24 mouse cellular contexts compared by ENCODE assay signal in genomic region chr14:41101242-41101641, GRCm38 (mm10). TPM values are rescaled to one million over a fixed set of nuclear protein-coding genes. Genes with fewer than 3 reads are reported as not detected.
DNase-seq lines count a peak whose midpoint lies in the region; ATAC-seq and TF ChIP-seq lines count a peak whose summit lies in the region.
"Had no signal": no experiment of that assay in that cellular context is flagged by ENCODE, and none has a peak within 500 bp of the region (broad histone marks: within the 10 kb centered on the region; RNA-seq: fewer than 3 reads in every experiment).

No protein-coding gene starts in this region.

- TF ChIP-seq EP300 in liver, postnatal 0 days (IDR thresholded peaks at IDR 0.05; ENCODE audit: low read depth), result no peak

- no peak overlapping the region for H3K4me2 ChIP-seq in liver, embryonic 12.5 days
- H3K4me2 ChIP-seq in liver, postnatal 0 days (ENCODE audit: low read depth, low read length), result no peak overlapping the region

- H3K36me3 ChIP-seq in liver, adult 2 months (ENCODE audit: control insufficient read depth, insufficient read depth, low read length), result peaks cover 7% of the 10 kb centered on the region; the same call in 1 of the 2 replicates
- no peaks in the 10 kb centered on the region for H3K36me3 ChIP-seq in liver, embryonic 12.5 days
- no peaks in the 10 kb centered on the region for H3K36me3 ChIP-seq in liver, postnatal 0 days (replicated peaks; ENCODE audit: insufficient read depth, low read length)
- H3K36me3 ChIP-seq: G1E had no signal

- ATAC-seq in liver, embryonic 12.5 days, result no peak
- no peak for ATAC-seq in liver, postnatal 0 days
- ATAC-seq: activated CD4-positive, CD25-positive, alpha-beta regulatory T cell, adult 4 months; CD4-positive, CD25-positive, alpha-beta regulatory T cell, adult 4 months; Patski had no signal

- peaks cover 8% of the 10 kb centered on the region; the same call in 1 of the 2 replicates for H3K79me2 ChIP-seq in liver, adult 2 months (ENCODE audit: control insufficient read depth, insufficient read depth, low read length)

- no peak for TF ChIP-seq POLR2A in liver, adult 2 months (IDR thresholded peaks at IDR 0.05; ENCODE audit: extremely low read depth, insufficient read depth, low read length)

- peak overlapping the region; percentile 60 for H3K9ac ChIP-seq in liver, adult 2 months (ENCODE audit: low read depth, low read length)
- H3K9ac ChIP-seq in liver, embryonic 12.5 days, result no peak overlapping the region
- no peak overlapping the region for H3K9ac ChIP-seq in liver, postnatal 0 days (replicated peaks)

- no peak overlapping the region for H3K4me3 ChIP-seq in liver, adult 2 months (ENCODE audit: insufficient read depth, low read depth, low read length)
- H3K4me3 ChIP-seq in liver, embryonic 12.5 days, result no peak overlapping the region
- H3K4me3 ChIP-seq in liver, postnatal 0 days (ENCODE audit: low read depth, low read length), result no peak overlapping the region

- H3K27me3 ChIP-seq in liver, adult 2 months (ENCODE audit: control insufficient read depth, insufficient read depth, low read length), result no peaks in the 10 kb centered on the region
- H3K27me3 ChIP-seq in liver, embryonic 12.5 days (replicated peaks), result no peaks in the 10 kb centered on the region
- no peaks in the 10 kb centered on the region for H3K27me3 ChIP-seq in liver, postnatal 0 days (ENCODE audit: insufficient read depth, low read length)
- H3K27me3 ChIP-seq: CH12.LX had no signal

- peaks cover 27% of the 10 kb centered on the region for H3K4me1 ChIP-seq in liver, adult 2 months (ENCODE audit: control insufficient read depth, insufficient read depth, low read length)
- H3K4me1 ChIP-seq in liver, embryonic 12.5 days, result no peaks in the 10 kb centered on the region
- H3K4me1 ChIP-seq in liver, postnatal 0 days (ENCODE audit: insufficient read depth), result no peaks in the 10 kb centered on the region

- H3K9me3 ChIP-seq in liver, embryonic 12.5 days (replicated peaks), result no peaks in the 10 kb centered on the region
- no peaks in the 10 kb centered on the region for H3K9me3 ChIP-seq in liver, postnatal 0 days (ENCODE audit: low read length)
- H3K9me3 ChIP-seq: G1E had no signal

- H3K27ac ChIP-seq in liver, adult 2 months (replicated peaks; ENCODE audit: insufficient read depth, low read depth, low read length), result peak overlapping the region; percentile 97
- H3K27ac ChIP-seq in liver, embryonic 12.5 days, result no peak overlapping the region
- H3K27ac ChIP-seq in liver, postnatal 0 days (ENCODE audit: low read depth), result peak overlapping the region; percentile 94

- WGBS in liver, adult 2 months, result 25% methylated on average over 5 of the region's 5 CpGs
- 60% methylated on average over 5 of the region's 5 CpGs for WGBS in liver, embryonic 12.5 days (ENCODE audit: insufficient replicate concordance)
- WGBS in liver, postnatal 0 days (ENCODE audit: insufficient replicate concordance), result 63% methylated on average over 5 of the region's 5 CpGs

- no peak for TF ChIP-seq CTCF in liver, adult 2 months (IDR thresholded peaks at IDR 0.05; ENCODE audit: low read depth, low read length)
- TF ChIP-seq CTCF in liver, postnatal 0 days (IDR thresholded peaks at IDR 0.05; ENCODE audit: low read depth), result no peak

- peak; percentile 78 for DNase-seq in liver, adult 2 months (ENCODE audit: extremely low read depth, low read depth, low spot score)
- DNase-seq in liver, postnatal 0 days, result no peak
- no peak for DNase-seq in liver
- DNase-seq: adrenal gland, adult 2 months; adrenal gland, adult 8-10 months; adrenal gland, postnatal 10 days; adrenal gland, postnatal 14 days; adrenal gland, postnatal 25 days; adrenal gland, postnatal 36 days; B cell, adult 2 months; cerebellum, adult 11 months; cerebellum, adult 11-12 months; cerebellum, adult 18-20 months had no signal

RNA-seq across cellular contexts. Expression of gene Mat1a, which starts 3.6 kb away (rescaled TPM):
- total RNA-seq in liver, adult 2 months (2014; rRNA removed), result 2,681 and 2,768 TPM in 2 replicates
- polyA plus RNA-seq in liver, adult 2 months (2012; rRNA removed), result 1,412 and 1,958 TPM in 2 replicates
- 0.54 and 0.55 TPM in 2 replicates for polyA plus RNA-seq in liver, embryonic 12.5 days (2016; fragmentation: Nextera tagmentation; extraction: Ambion mirVana)
- polyA plus RNA-seq in liver, postnatal 0 days (2015; fragmentation: Nextera tagmentation; extraction: Ambion mirVana), result 1,129 and 1,137 TPM in 2 replicates
- total RNA-seq: adrenal gland, postnatal 25 days; CH12.LX; MEL had no signal
- polyA plus RNA-seq: activated CD4-positive, CD25-positive, alpha-beta regulatory T cell, adult 4 months; C2C12; CD4-positive, CD25-positive, alpha-beta regulatory T cell, adult 4 months; G1E; Patski had no signal

RNA-seq across cellular contexts. Expression of gene Dydc1, which starts 28.5 kb away (rescaled TPM):
- not detected in 2 replicates for total RNA-seq in liver, adult 2 months (2014; rRNA removed)
- polyA plus RNA-seq in liver, adult 2 months (2012; rRNA removed), result not detected in 2 replicates
- not detected in 2 replicates for polyA plus RNA-seq in liver, embryonic 12.5 days (2016; fragmentation: Nextera tagmentation; extraction: Ambion mirVana)
- polyA plus RNA-seq in liver, postnatal 0 days (2015; fragmentation: Nextera tagmentation; extraction: Ambion mirVana), result not detected in 2 replicates
- total RNA-seq: adrenal gland, adult 18-20 months; adrenal gland, adult 2 months; adrenal gland, postnatal 10 days; adrenal gland, postnatal 14 days; adrenal gland, postnatal 25 days; CH12.LX; ES-E14; G1E; MEL had no signal
- polyA plus RNA-seq: activated CD4-positive, CD25-positive, alpha-beta regulatory T cell, adult 4 months; adrenal gland, adult 2 months; C2C12; CD4-positive, CD25-positive, alpha-beta regulatory T cell, adult 4 months; G1E; Patski had no signal

RNA-seq across cellular contexts. Expression of gene Sftpa1, which starts 30.3 kb away (rescaled TPM):
- total RNA-seq in liver, adult 2 months (2014; rRNA removed), result 0.40 and 0.46 TPM in 2 replicates
- polyA plus RNA-seq in liver, adult 2 months (2012; rRNA removed), result 0.17 and 0.48 TPM in 2 replicates
- polyA plus RNA-seq in liver, embryonic 12.5 days (2016; fragmentation: Nextera tagmentation; extraction: Ambion mirVana), result not detected in 2 replicates
- 0.33 and 1.3 TPM in 2 replicates for polyA plus RNA-seq in liver, postnatal 0 days (2015; fragmentation: Nextera tagmentation; extraction: Ambion mirVana)
- total RNA-seq: CH12.LX, ES-E14, MEL had no signal
- polyA plus RNA-seq: activated CD4-positive, CD25-positive, alpha-beta regulatory T cell, adult 4 months; adrenal gland, adult 2 months; brain, embryonic 14.5 days; C2C12; CD4-positive, CD25-positive, alpha-beta regulatory T cell, adult 4 months; G1E; Patski had no signal

RNA-seq across cellular contexts. Expression of gene Dydc2, which starts 32.2 kb away (rescaled TPM):
- total RNA-seq in liver, adult 2 months (2014; rRNA removed), result not detected in 2 replicates
- not detected in 2 replicates for polyA plus RNA-seq in liver, adult 2 months (2012; rRNA removed)
- polyA plus RNA-seq in liver, embryonic 12.5 days (2016; fragmentation: Nextera tagmentation; extraction: Ambion mirVana), result not detected in 2 replicates
- polyA plus RNA-seq in liver, postnatal 0 days (2015; fragmentation: Nextera tagmentation; extraction: Ambion mirVana), result not detected in 2 replicates
- total RNA-seq: adrenal gland, postnatal 10 days; CH12.LX; ES-E14; G1E; MEL had no signal
- polyA plus RNA-seq: activated CD4-positive, CD25-positive, alpha-beta regulatory T cell, adult 4 months; adrenal gland, adult 2 months; CD4-positive, CD25-positive, alpha-beta regulatory T cell, adult 4 months; G1E had no signal

RNA-seq across cellular contexts. Expression of gene Mbl1, which starts 50.0 kb away (rescaled TPM):
- total RNA-seq in liver, adult 2 months (2014; rRNA removed), result 199 and 293 TPM in 2 replicates
- polyA plus RNA-seq in liver, adult 2 months (2012; rRNA removed), result 92.4 and 106 TPM in 2 replicates
- polyA plus RNA-seq in liver, embryonic 12.5 days (2016; fragmentation: Nextera tagmentation; extraction: Ambion mirVana), result 9.2 and 9.9 TPM in 2 replicates
- 66.5 and 67.0 TPM in 2 replicates for polyA plus RNA-seq in liver, postnatal 0 days (2015; fragmentation: Nextera tagmentation; extraction: Ambion mirVana)
- total RNA-seq: adrenal gland, adult 18-20 months; adrenal gland, adult 8-10 months; adrenal gland, postnatal 25 days; CH12.LX; ES-E14; MEL had no signal
- polyA plus RNA-seq: activated CD4-positive, CD25-positive, alpha-beta regulatory T cell, adult 4 months; adrenal gland, adult 2 months; brain, embryonic 14.5 days; C2C12; CD4-positive, CD25-positive, alpha-beta regulatory T cell, adult 4 months; G1E; Patski had no signal

Comparison
In these comparisons a context has a peak if more than half of its experiments do, and no peak if none do; other contexts are left out.
1. RNA of gene Mat1a, which starts 3.6 kb away (polyA plus RNA-seq): 1,412 to 1,958 TPM in liver, adult 2 months and 1,129 to 1,137 TPM in liver, postnatal 0 days; 0.54 to 0.55 TPM in liver, embryonic 12.5 days; every median in the first group is over 100 times any median in the second.